Mouse (Mus musculus) kidney, postnatal 14 days (tissue): ENCODE results near the gene Map3k5.

ENCODE experiments used
- DNase-seq: peaks from one replicate; pipeline ENCODE4 v3.0.0; 2022; ENCODE audit warnings: mixed read lengths

Gene Map3k5

GRCm38 (mm10) chr10:20167467-20167866 is 233.2 kb downstream of the Map3k5 start:
- DNase-seq: no peak

DNA sequence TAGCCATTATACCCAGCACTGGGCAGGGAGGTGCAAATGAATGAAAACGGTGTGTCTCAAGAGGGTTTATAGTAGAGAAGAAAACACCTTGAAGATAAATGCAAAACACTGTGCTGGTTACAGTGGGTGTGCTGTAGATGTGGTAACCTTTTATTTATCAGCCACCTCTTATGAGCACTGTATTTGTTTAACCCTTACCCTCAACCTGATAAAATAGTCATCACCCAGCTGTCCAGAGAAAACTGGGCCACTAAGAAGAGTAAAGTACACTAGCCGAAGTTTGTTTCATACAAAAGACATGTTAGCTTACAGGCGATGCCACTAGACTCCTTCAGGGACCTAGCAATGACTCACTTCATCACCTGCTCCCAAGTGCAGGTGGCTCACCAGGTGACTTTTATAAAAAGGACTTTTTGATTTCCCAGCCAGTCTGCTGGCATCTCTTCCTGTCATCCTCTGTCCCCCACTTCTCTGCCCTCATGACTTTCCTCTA is 235.0 kb downstream of the Map3k5 start:
- DNase-seq: no peak

GRCm38 (mm10) chr10:20169927-20170604 is 235.8 kb downstream of the Map3k5 start:
- DNase-seq: no peak

DNA sequence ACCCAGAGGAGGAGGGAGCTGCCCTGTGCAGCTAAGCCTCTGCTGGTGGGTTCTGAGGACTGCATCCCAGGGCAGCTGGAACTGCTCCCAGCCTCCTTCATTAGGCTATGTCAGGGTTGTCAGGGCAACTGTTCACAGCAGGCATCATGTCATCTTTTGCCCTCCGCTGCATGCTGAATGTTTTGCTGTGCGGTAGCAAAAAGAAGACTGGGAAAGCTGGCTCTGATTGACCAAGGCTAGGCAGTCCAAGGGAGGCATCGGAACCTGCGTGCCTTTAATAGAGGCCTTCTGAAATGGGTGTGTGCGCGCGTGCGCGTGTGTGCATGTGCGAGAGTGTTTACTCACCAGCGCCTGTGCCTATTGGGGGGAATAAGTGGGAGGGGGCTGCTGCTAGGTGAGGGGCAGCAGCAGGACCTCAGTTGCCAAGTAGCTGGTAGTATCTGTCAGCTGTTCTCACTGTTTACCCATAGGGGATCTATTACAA is 236.4 kb downstream of the Map3k5 start:
- peak; percentile 85 for DNase-seq

GRCm38 (mm10) chr10:20171209-20171608 is 236.9 kb downstream of the Map3k5 start:
- peak; percentile 75 for DNase-seq

- no peak for DNase-seq
These were observed 237.5 kb downstream of the Map3k5 start for GRCm38 (mm10) chr10:20171756-20172155.

DNA sequence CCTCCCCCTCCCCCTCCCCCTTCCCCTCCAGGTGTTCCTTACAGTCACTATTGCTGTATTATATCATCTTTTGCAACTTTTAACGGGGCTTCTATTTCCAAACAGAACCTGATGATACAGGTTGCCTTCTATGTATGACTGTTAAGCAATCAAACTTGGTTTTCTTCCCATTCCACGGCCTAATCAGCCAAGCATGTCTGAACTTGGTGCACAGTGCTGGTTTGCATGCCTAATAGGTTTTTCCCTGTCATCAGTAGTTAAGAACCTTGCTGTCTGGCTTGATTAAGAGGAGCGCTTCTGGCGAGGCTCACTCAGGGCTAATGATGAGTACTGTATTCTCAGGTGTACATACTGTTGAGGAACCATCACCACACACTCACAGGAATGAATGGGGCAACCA is 239.5 kb downstream of the Map3k5 start:
- peak; percentile 61 for DNase-seq

DNA sequence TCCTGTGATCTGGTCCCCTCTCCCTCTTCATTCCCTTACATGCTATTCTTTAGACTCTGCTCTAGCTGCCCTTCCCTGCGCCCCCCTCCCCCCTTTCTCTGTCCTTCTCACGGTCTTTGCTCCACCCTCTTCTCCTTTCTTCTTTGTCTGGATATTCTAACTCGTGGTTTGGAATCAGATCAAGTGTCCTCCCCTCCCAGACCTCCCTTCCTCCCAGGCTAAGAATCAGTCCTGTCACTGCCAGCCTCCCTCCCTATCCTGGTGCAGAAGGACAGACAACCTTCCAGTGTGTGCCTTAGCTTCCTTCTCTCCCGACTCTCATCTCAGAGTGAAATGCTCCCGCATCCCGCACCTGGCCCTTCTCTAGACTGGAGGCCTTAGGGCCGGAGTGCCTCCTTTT is 241.8 kb downstream of the Map3k5 start:
- no peak for DNase-seq

- peak; percentile 83 for DNase-seq
These were observed 244.7 kb downstream of the Map3k5 start for GRCm38 (mm10) chr10:20178807-20179605.

DNA sequence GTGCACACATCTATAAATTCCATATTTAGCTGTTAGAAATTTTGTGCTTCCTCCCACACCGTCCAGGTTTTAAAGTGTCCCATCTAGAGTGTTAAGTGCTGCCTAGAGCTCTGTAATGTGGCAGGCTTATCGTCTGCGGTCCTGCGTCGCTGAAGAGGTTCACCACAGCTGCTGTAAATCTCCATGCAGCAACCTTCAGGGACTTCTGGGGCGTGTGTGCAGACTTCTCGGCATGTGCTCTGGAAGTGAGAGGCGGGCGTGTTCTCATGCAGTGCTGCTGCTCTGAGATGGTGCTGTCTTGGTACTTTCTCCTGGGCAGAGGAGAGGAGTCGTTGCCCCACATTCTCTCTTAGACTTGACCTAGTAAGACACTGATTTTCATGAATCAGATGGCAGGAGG is 246.9 kb downstream of the Map3k5 start:
- DNase-seq: no peak

- DNase-seq: peak; percentile 26
These were observed 247.6 kb downstream of the Map3k5 start for GRCm38 (mm10) chr10:20181680-20182399.

- no peak for DNase-seq
These were observed 250.1 kb downstream of the Map3k5 start for GRCm38 (mm10) chr10:20184326-20184725.

- no peak for DNase-seq
These were observed 251.0 kb downstream of the Map3k5 start for GRCm38 (mm10) chr10:20185264-20185663.

DNA sequence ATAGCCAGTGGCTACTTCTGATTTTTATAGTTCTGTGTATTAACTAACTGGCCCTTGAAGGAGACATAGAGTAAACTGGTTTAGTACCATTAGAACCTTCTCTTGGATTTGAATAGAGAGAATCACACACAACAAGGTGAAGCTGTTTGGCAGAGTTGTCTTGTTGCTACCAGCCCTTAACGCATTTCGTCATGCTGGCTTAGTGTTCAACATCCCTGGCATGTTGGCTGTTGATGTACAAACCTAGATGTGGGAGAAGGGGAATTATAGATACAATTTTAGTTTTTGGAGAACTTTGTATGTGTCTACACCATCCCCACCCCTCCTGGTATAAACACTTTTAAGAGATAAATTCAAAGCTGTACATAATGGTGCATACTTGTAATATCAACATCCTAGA is 251.5 kb downstream of the Map3k5 start:
- no peak for DNase-seq

DNA sequence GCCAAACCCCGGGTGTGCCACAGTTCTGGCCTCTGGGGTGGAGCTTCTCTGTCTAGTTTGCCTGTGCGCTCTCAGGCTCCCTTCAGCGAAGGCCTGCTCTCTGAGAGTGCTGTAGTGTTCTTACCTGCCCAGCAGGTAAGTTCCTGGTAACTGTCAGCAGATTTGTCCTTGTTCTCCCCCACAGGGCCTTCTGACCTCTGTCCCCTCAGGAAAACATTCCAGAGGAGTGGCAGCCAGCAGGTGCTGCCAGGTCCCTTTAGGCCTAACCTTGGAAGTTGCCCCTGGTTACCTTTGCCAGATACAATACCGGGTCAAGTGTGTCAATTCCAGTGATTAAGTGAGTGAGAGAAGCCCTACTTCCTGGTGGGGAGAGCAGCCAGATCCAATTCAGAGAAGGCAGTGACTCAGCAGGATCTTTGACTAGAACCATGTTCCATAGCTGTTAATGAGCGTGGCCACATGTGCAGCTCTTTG is 252.6 kb downstream of the Map3k5 start:
- DNase-seq: peak; percentile 43

GRCm38 (mm10) chr10:20190139-20190747 is 256.0 kb downstream of the Map3k5 start:
- no peak for DNase-seq
